Mouse (Mus musculus) ES-E14 (cell line): ENCODE results near the gene Scn8a. TPM values are rescaled to one million over a fixed set of nuclear protein-coding genes. Genes with fewer than 3 reads are reported as not detected.

Experiments
- DNase-seq: peaks from one replicate; pipeline ENCODE4 v3.0.0-alpha.2; 2013; ENCODE audit warnings: low read depth, low spot score
- H3K27ac ChIP-seq: 2 replicates; pipeline ENCODE4 v1.5.1; 2012; ENCODE audit warnings: low read depth, mild to moderate bottlenecking, low read length, moderate library complexity, mixed read lengths; ENCODE audit not compliant: poor library complexity, insufficient read depth, severe bottlenecking
- H3K36me3 ChIP-seq: 2 replicates; pipeline ENCODE4 v1.6.1; 2012; ENCODE audit warnings: mild to moderate bottlenecking, low read length, moderate library complexity, mixed read lengths; ENCODE audit not compliant: control insufficient read depth, poor library complexity, insufficient read depth, severe bottlenecking
- H3K4me1 ChIP-seq, 2 experiments: fragments of 150-350 bp in 1 of 2; sonication (generic) in 1 of 2; 2 replicates each; pipeline ENCODE4 v1.6.1; 2012; ENCODE audit warnings: low read length in 2 of 2, mild to moderate bottlenecking in 1 of 2, mixed read lengths in 1 of 2; ENCODE audit not compliant: control insufficient read depth in 2 of 2, insufficient read depth in 2 of 2, poor library complexity in 1 of 2
- H3K4me3 ChIP-seq, 2 experiments: fragments of 150-350 bp in 1 of 2; sonication (generic) in 1 of 2; 2 replicates each; pipeline ENCODE4 v1.5.1; 2012; ENCODE audit warnings: low read length in 2 of 2, low read depth in 1 of 2, mild to moderate bottlenecking in 1 of 2, mixed read lengths in 1 of 2; ENCODE audit not compliant: insufficient read depth in 1 of 2, poor library complexity in 1 of 2, severe bottlenecking in 1 of 2
- H3K9ac ChIP-seq: 2 replicates; pipeline ENCODE4 v1.6.1; 2012; ENCODE audit warnings: low read depth, mild to moderate bottlenecking, low read length, mixed read lengths; ENCODE audit not compliant: poor library complexity, insufficient read depth, severe bottlenecking
- H3K9me3 ChIP-seq: fragments of 150-350 bp; sonication (generic); 2 replicates; pipeline ENCODE4 v1.6.1; 2012; ENCODE audit warnings: low read depth, mild to moderate bottlenecking, low read length; ENCODE audit not compliant: control insufficient read depth, insufficient read depth
- CHD2 ChIP-seq: IDR thresholded peaks from 2 replicates; pipeline ENCODE4 v1.6.1; 2014; ENCODE audit warnings: mild to moderate bottlenecking, low read depth, low read length, inconsistent platforms
- HCFC1 ChIP-seq: IDR thresholded peaks from 2 replicates; pipeline ENCODE4 v1.6.1; 2012; ENCODE audit warnings: low read length, inconsistent platforms, borderline replicate concordance; ENCODE audit not compliant: insufficient read depth
- MAFK ChIP-seq: IDR thresholded peaks from 2 replicates; pipeline ENCODE4 v1.6.1; 2014; ENCODE audit warnings: mild to moderate bottlenecking, low read depth, low read length, inconsistent platforms; ENCODE audit not compliant: insufficient read depth
- ZC3H11A ChIP-seq: IDR thresholded peaks from 2 replicates; pipeline ENCODE4 v1.6.1; 2012; ENCODE audit warnings: low read depth, mild to moderate bottlenecking, inconsistent platforms, low read length, borderline replicate concordance
- ZNF384 ChIP-seq: IDR thresholded peaks from 2 replicates; pipeline ENCODE4 v1.6.1; 2012; ENCODE audit warnings: low read depth, low read length, inconsistent platforms
- in situ Hi-C, 2 experiments: fragments of 600-800 bp; cut with MboI; formaldehyde crosslinking; loops; one replicate each; pipeline ENCODE4 v1.15.1; 2025; ENCODE audit warnings: low sequenced_read_pairs in 2 of 2, inconsistent platforms in 1 of 2; ENCODE audit not compliant: unreplicated experiment in 2 of 2
- total RNA-seq: library from RNA; depleted of rRNA; stranded (reverse); fragments of 300-350 nt; gene quantifications from 2 replicates; pipeline ENCODE4 v1.2.3, GENCODE M21; 2012

The Scn8a gene
- total RNA-seq, 1 experiment, result 6.1 TPM

GRCm38 (mm10) chr15:101046527-101047193 lies 177.0 kb downstream of the Scn8a start:
- in situ Hi-C loops, result no loop called here
- Histone ChIP-seq H3K4me1 (peaks cover 0 to 8% of the 10 kb centered on the region in 2 experiments; a peak in 1 of 4 replicates), H3K27ac (no peak overlapping the region), H3K9me3 (no peaks in the 10 kb centered on the region), H3K9ac (peak overlapping the region; percentile 67), H3K36me3 (no peaks in the 10 kb centered on the region), H3K4me3 (peak overlapping the region; percentile 63 to 68)
- DNase-seq, result no peak
- TF ChIP-seq ZC3H11A, result no peak

GRCm38 (mm10) chr15:101047194-101047555 lies 177.5 kb downstream of the Scn8a start, which contains the start of gene Gm47841:
Gene Gm47841, minus strand, starts transcription at chr15:101047397.
- peak within 1 kb of the TSS; percentile 63 to 68 for H3K4me3 ChIP-seq
- TF ChIP-seq ZNF384 (no peak), MAFK (no peak), CHD2 (no peak)
- no peaks in the 10 kb centered on the region for H3K9me3 ChIP-seq
- in situ Hi-C loops, result no loop called here
- no peak for DNase-seq
- peak within 1 kb of the TSS; percentile 67 for H3K9ac ChIP-seq
- H3K27ac ChIP-seq, result no peak within 1 kb of the TSS
- no peaks in the 10 kb centered on the region for H3K36me3 ChIP-seq
- peaks cover 0 to 8% of the 10 kb centered on the region in 2 experiments; a peak in 1 of 4 replicates for H3K4me1 ChIP-seq

- Histone ChIP-seq H3K4me3 (0 out of 4 replicates have a peak overlapping the region, but pooled peaks have one; percentile 3 to 7), H3K27ac (no peak overlapping the region), H3K9me3 (no peaks in the 10 kb centered on the region), H3K9ac (no peak overlapping the region), H3K36me3 (no peaks in the 10 kb centered on the region), H3K4me1 (peaks cover 0 to 8% of the 10 kb centered on the region in 2 experiments; a peak in 1 of 4 replicates)
- no peak for DNase-seq
- TF ChIP-seq ZC3H11A (no peak), MAFK (no peak), HCFC1 (no peak; the same call in 1 of the 2 replicates), CHD2 (no peak), ZNF384 (no peak)
- in situ Hi-C loops, result no loop called here
Measured at GRCm38 (mm10) chr15:101048338-101048896, 178.8 kb downstream of the Scn8a start.

- Histone ChIP-seq H3K4me3 (no peak overlapping the region), H3K9me3 (no peaks in the 10 kb centered on the region), H3K36me3 (no peaks in the 10 kb centered on the region), H3K4me1 (peaks cover 0 to 10% of the 10 kb centered on the region in 2 experiments; a peak in 1 of 4 replicates), H3K9ac (no peak overlapping the region), H3K27ac (no peak overlapping the region)
- no peak for TF ChIP-seq ZC3H11A
- TF ChIP-seq CHD2, result no peak
- DNase-seq, result no peak
- in situ Hi-C loops, result no loop called here
Measured at GRCm38 (mm10) chr15:101051869-101052268, 182.2 kb downstream of the Scn8a start.
